Mouse (Mus musculus) embryonic facial prominence, embryonic 14.5 days (tissue): ENCODE measurements around the gene Mrps11. TPM values are rescaled to one million over a fixed set of nuclear protein-coding genes. Genes with fewer than 3 reads are reported as not detected.

Experiments
- ATAC-seq: fragments of 200-750 bp; cut with Nextera tagmentation; 2 replicates; pipeline ENCODE4 v1.8.0; 2017; ENCODE audit warnings: low read depth, moderate number of reproducible peaks, moderate TSS enrichment
- DNase-seq: peaks from one replicate; pipeline ENCODE4 v3.0.0-alpha.2; 2015; ENCODE audit warnings: low spot score
- H3K27ac ChIP-seq: fragments of 300-500 bp; sonication (generic); replicated peaks from 2 replicates; pipeline ENCODE4 v1.5.1; 2014; ENCODE audit warnings: low read depth, mild to moderate bottlenecking, low read length, moderate library complexity
- H3K27me3 ChIP-seq: fragments of 300-500 bp; sonication (generic); replicated peaks from 2 replicates; pipeline ENCODE4 v1.6.1; 2014; ENCODE audit warnings: low read length; ENCODE audit not compliant: control insufficient read depth, insufficient read depth
- H3K36me3 ChIP-seq: fragments of 300-500 bp; sonication (generic); 2 replicates; pipeline ENCODE4 v1.6.1; 2014; ENCODE audit warnings: low read length, mixed read lengths; ENCODE audit not compliant: control insufficient read depth, insufficient read depth
- H3K4me1 ChIP-seq: fragments of 300-500 bp; sonication (generic); 2 replicates; pipeline ENCODE4 v1.6.1; 2014; ENCODE audit warnings: antibody characterized with exemption, low read length; ENCODE audit not compliant: control insufficient read depth, insufficient read depth
- H3K4me2 ChIP-seq: fragments of 300-500 bp; sonication (generic); 2 replicates; pipeline ENCODE4 v1.6.1; 2014; ENCODE audit warnings: low read depth, mild to moderate bottlenecking, low read length, moderate library complexity, mixed read lengths
- H3K4me3 ChIP-seq: fragments of 300-500 bp; sonication (generic); 2 replicates; pipeline ENCODE4 v1.5.1; 2014; ENCODE audit warnings: low read depth, mild to moderate bottlenecking, low read length
- H3K9ac ChIP-seq: fragments of 300-500 bp; sonication (generic); 2 replicates; pipeline ENCODE4 v1.6.1; 2014; ENCODE audit warnings: low read depth, mild to moderate bottlenecking, low read length, moderate library complexity, mixed read lengths
- H3K9me3 ChIP-seq: fragments of 300-500 bp; sonication (generic); 2 replicates; pipeline ENCODE4 v1.6.1; 2016; ENCODE audit warnings: low read length; ENCODE audit not compliant: control insufficient read depth
- WGBS: fragments of 180-500 bp; shearing (Covaris S2); extraction: QIAGEN DNeasy Blood & Tissue Kit; methylation state at CpG from one replicate; pipeline ENCODE4 v1.1.7; 2014; 5-methylcytosine and 5-hydroxymethylcytosine counted together
- polyA plus RNA-seq: library from polyadenylated mRNA; unstranded; fragments of >200 nt; fragmentation: Nextera tagmentation; extraction: Ambion mirVana; gene quantifications from 2 replicates; pipeline ENCODE4 v1.2.1, GENCODE M21; 2014

The Mrps11 gene
- polyA plus RNA-seq, 1 experiment from 2014 or later = 59.2 TPM

DNA sequence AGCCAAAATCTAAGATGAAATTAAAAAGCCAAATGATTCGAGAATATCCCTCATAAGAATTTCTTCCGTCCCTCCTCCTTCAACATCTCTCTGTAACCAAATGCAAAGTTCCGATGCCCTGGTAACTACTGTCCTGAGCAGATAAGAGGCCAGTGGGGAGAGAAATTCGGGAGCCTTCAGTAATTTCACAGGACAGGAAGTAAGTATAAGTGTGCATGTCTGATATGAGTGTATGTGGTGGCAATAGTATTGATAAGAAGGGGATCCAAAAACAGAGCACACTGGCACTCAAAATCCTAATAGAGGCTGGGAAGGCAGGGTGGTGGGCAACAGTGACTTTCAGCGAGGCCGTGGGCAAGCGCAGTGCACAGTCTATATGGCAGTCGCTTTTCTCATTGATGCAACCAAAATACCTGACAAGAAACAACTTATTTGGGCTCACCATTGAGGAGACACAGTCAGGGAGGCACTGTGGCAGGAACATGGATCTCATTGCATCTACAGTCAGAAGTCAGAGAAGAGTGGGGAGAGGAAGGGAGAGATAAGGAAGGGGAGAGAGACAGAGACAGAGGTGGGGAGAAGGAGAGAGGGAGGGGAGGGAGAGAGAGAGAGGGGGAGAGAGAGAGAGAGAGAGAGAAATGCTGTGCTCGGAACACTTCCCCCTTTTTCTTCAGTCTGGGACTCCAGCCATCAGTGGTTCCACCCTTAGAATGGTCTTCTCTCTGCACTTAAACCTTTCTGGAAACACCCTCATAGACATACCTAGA, 17.0 kb downstream of the Mrps11 start:
- Histone ChIP-seq H3K9me3 (no peaks in the 10 kb centered on the region), H3K4me2 (no peak overlapping the region), H3K9ac (no peak overlapping the region), H3K4me3 (no peak overlapping the region), H3K36me3 (no peaks in the 10 kb centered on the region), H3K27me3 (no peaks in the 10 kb centered on the region), H3K27ac (no peak overlapping the region), H3K4me1 (no peaks in the 10 kb centered on the region)
- no peak for ATAC-seq
- 77% methylated on average over 9 of the region's 9 CpGs for WGBS
- no peak for DNase-seq

DNA sequence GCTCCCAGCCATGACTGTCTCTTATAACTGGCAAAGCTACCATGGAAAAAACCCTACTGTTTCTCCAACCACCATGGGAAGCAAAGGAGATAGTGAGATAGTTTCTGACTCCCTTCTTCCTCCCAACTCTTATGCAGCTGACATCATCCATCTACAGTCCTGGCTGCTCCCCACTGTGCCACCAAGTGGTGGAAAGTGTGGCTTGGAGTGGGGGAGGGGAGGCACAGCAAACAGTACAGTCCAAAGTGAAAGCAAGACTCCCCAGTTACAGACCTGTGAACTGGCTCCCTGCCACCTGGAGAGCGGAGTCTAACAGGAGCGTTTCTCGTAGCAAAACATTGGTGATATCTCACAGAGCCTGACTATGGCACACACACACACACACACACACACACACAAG, 20.9 kb downstream of the Mrps11 start:
- Histone ChIP-seq H3K4me3 (no peak overlapping the region), H3K9me3 (no peaks in the 10 kb centered on the region), H3K4me1 (no peaks in the 10 kb centered on the region), H3K27me3 (no peaks in the 10 kb centered on the region), H3K9ac (no peak overlapping the region), H3K27ac (no peak overlapping the region), H3K4me2 (no peak overlapping the region), H3K36me3 (no peaks in the 10 kb centered on the region)
- ATAC-seq (no peak), DNase-seq (no peak)
- WGBS = 79% methylated on average over 3 of the region's 3 CpGs

DNA sequence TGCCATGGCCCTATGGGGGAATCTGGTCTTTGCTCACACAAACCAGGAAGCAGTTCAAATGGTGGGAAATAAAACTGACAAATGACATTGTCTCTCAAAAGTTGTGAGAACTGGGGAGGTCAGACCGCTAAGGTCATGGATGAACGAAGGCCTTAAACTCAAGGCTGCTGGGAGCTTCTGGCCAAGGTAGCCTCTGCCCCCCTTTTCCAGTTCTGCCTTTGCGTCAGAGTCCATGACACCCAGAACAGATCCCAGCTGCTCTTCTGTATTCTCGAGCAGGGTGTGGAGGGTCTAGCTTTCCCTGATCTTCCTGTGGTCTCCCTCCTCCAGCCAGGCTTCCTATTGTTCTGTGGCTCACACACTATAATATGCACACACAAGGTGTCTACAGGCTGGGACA, 24.3 kb downstream of the Mrps11 start:
- no peak; the same call in 1 of the 2 replicates for ATAC-seq
- no peaks in the 10 kb centered on the region for H3K36me3 ChIP-seq
- H3K9ac ChIP-seq = no peak overlapping the region
- H3K4me2 ChIP-seq = no peak overlapping the region
- no peak for DNase-seq
- WGBS = 72% methylated on average over 4 of the region's 4 CpGs
- H3K4me3 ChIP-seq = no peak overlapping the region
- no peaks in the 10 kb centered on the region for H3K4me1 ChIP-seq
- no peaks in the 10 kb centered on the region for H3K27me3 ChIP-seq
- H3K27ac ChIP-seq = no peak overlapping the region
- H3K9me3 ChIP-seq = no peaks in the 10 kb centered on the region

DNA sequence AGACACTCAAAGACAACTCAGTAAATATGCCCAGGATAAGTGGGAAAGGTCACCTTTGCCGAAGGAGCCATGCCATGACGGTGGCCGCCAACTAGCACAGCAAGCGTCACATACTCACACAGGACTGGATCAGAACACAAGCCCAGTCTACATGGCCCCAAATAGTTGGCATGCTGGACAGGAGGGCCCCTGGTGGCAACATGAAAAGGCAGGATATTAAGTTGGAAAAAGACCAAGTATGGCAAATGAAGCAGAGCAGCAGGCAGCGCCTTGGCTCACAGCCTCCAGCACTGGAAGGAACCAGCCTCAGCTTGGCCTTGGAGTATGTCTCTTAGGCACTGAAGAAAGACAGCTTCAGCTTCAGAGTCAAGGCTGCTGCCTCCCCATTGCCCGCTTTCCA, 30.9 kb downstream of the Mrps11 start:
- H3K36me3 ChIP-seq = no peaks in the 10 kb centered on the region
- no peak overlapping the region for H3K4me2 ChIP-seq
- 81% methylated on average over 6 of the region's 6 CpGs for WGBS
- no peak overlapping the region for H3K4me3 ChIP-seq
- H3K4me1 ChIP-seq = no peaks in the 10 kb centered on the region
- DNase-seq = no peak
- H3K9ac ChIP-seq = no peak overlapping the region
- no peak for ATAC-seq
- H3K27ac ChIP-seq = no peak overlapping the region
- H3K9me3 ChIP-seq = no peaks in the 10 kb centered on the region
- H3K27me3 ChIP-seq = no peaks in the 10 kb centered on the region

DNA sequence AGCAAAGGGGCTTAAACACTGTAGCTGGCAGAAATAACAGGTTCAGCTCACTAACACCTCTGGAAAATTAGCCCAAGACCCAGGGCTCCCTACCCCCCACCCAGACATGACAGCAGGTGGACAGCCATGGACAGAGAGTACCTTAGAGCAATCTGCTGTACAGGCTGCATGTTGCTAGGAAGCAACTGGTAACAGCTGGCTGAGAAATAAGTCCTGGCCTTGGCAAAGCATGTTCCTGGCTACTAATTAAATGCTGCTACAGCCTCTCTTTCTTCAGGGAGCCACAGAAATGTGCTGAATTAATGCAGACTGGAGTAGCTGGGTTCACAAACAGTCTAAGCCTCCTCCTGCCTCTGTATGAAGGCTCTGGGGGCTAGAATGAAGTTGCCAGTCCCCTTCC, 31.8 kb downstream of the Mrps11 start:
- no peak for DNase-seq
- Histone ChIP-seq H3K4me3 (no peak overlapping the region), H3K4me2 (no peak overlapping the region), H3K4me1 (no peaks in the 10 kb centered on the region), H3K27me3 (no peaks in the 10 kb centered on the region), H3K9ac (no peak overlapping the region), H3K9me3 (no peaks in the 10 kb centered on the region), H3K27ac (no peak overlapping the region), H3K36me3 (no peaks in the 10 kb centered on the region)
- ATAC-seq = no peak

DNA sequence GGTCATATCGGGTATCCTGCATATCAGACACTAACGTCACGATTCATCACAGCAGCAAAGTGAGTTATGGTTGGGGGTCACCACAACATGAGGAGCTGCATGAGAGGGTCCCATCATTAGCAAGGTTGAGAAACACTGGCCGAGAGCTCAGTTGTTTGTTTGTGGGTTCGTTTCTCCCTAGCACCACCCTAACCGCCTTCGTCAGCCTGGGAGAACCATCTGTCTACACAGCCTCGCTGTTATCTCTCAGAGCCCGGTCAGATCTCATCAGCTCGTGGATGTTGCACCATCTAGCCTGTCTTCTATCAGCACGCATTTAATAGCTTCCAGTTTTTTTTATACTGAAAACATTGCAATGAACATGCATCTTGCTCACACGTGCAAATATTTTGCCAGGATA, 35.4 kb downstream of the Mrps11 start:
- Histone ChIP-seq H3K9ac (no peak overlapping the region), H3K4me2 (no peak overlapping the region), H3K4me3 (no peak overlapping the region), H3K27ac (no peak overlapping the region), H3K9me3 (no peaks in the 10 kb centered on the region), H3K36me3 (peaks cover 8% of the 10 kb centered on the region; the same call in 1 of the 2 replicates), H3K4me1 (no peaks in the 10 kb centered on the region), H3K27me3 (no peaks in the 10 kb centered on the region)
- no peak for ATAC-seq
- WGBS = 83% methylated on average over 12 of the region's 12 CpGs
- DNase-seq = no peak

DNA sequence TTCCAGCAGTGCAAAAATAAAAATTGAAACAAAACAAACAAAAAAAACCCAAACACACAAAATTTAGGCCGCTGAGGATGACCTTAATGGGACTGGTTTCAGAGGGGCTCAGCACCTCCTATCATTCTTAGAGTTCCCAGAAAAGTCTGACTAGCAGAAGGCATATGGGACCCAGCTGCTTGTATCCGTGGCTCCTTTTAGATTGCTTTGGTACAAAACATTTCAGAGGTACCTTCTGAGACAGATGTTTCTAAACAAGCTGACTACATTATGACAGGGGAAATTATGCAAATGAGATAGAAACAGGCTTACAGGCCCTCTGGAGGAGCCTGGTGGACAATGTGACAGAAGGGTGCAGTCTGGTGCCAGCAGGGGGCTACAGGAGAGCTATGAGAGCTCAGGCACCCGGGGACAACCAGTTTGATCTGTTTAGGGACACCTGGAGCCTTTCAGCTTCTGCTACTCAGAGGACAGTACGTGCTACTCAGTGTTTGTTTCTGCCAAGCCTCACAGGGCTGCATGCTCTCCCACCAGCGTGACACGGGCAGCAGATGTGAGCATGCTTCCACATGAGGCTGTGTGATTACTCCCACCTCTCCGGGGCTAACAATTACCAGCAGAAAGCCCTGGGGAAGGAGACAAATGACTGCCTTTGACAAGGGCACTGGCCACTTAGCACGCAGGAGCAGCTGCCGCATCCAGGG, 43.9 kb downstream of the Mrps11 start:
- WGBS = 46% methylated on average over 9 of the region's 9 CpGs
- peak; percentile 34 for DNase-seq
- H3K9me3 ChIP-seq = no peaks in the 10 kb centered on the region
- peak; percentile 76 for ATAC-seq
- H3K27me3 ChIP-seq = no peaks in the 10 kb centered on the region
- no peak overlapping the region for H3K4me2 ChIP-seq
- H3K27ac ChIP-seq = 0 out of 2 replicates have a peak overlapping the region, but pooled peaks have one; percentile 42
- no peaks in the 10 kb centered on the region for H3K4me1 ChIP-seq
- H3K36me3 ChIP-seq = peaks cover 39% of the 10 kb centered on the region
- no peak overlapping the region for H3K9ac ChIP-seq
- no peak overlapping the region for H3K4me3 ChIP-seq

DNA sequence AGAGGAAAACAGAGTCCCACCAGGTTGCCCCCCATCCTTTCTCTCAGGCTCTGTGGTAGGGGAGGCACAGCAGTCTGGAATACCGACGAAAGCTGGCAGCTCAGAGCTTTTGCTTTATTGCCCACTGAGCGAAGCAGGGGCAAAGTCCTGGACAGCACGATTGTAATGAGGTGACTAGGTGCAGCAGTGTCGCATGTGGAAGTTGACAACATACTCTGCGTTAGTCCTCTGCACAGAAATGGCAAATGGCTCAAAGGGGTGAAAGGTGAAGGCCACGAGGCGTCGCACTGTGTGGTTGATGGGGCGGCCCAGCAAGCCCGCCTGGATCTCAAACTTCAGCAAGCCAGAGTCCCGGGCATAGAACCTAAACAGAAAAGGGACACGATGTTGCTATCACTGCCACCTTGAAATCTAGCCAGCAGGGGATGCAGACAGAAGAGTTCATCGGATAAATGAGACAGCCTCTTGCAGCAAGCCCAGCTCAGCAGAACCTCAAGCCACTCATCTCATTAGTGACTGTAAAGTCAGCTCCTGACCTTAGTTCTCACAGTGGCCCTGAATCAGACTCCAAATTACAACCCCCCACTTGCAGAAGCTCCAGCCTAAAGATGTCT, 44.9 kb downstream of the Mrps11 start:
- 90% methylated on average over 14 of the region's 14 CpGs for WGBS
- ATAC-seq = no peak
- Histone ChIP-seq H3K36me3 (peaks cover 39% of the 10 kb centered on the region), H3K4me2 (no peak overlapping the region), H3K9ac (no peak overlapping the region), H3K27me3 (no peaks in the 10 kb centered on the region), H3K9me3 (no peaks in the 10 kb centered on the region), H3K27ac (peak overlapping the region; percentile 42; the same call in 1 of the 2 replicates), H3K4me3 (no peak overlapping the region), H3K4me1 (no peaks in the 10 kb centered on the region)
- no peak for DNase-seq
